Mouse (Mus musculus) lung, embryonic 14.5 days (tissue): ENCODE measurements around the gene Zbtb3. TPM values are rescaled to one million over a fixed set of nuclear protein-coding genes. Genes with fewer than 3 reads are reported as not detected.

ENCODE experiments used
- ATAC-seq: fragments of 200-750 bp; cut with Nextera tagmentation; 2 replicates; pipeline ENCODE4 v1.8.0; 2017; ENCODE audit warnings: mild to moderate bottlenecking, moderate TSS enrichment, moderate library complexity; ENCODE audit not compliant: insufficient read depth
- DNase-seq: peaks from one replicate; pipeline ENCODE4 v3.0.0-alpha.2; 2015
- H3K27ac ChIP-seq: fragments of 300-500 bp; sonication (generic); 2 replicates; pipeline ENCODE4 v1.5.1; 2014; ENCODE audit warnings: low read depth, mild to moderate bottlenecking, moderate library complexity
- H3K27me3 ChIP-seq: fragments of 300-500 bp; sonication (generic); 2 replicates; pipeline ENCODE4 v1.6.1; 2014; ENCODE audit warnings: low read length, control low read depth; ENCODE audit not compliant: insufficient read depth
- H3K36me3 ChIP-seq: fragments of 300-500 bp; sonication (generic); 2 replicates; pipeline ENCODE4 v1.6.1; 2014; ENCODE audit warnings: control low read depth; ENCODE audit not compliant: insufficient read depth
- H3K4me1 ChIP-seq: fragments of 300-500 bp; sonication (generic); 2 replicates; pipeline ENCODE4 v1.6.1; 2014; ENCODE audit warnings: antibody characterized with exemption, control low read depth; ENCODE audit not compliant: insufficient read depth
- H3K4me2 ChIP-seq: fragments of 300-500 bp; sonication (generic); 2 replicates; pipeline ENCODE4 v1.6.1; 2014; ENCODE audit warnings: mild to moderate bottlenecking
- H3K4me3 ChIP-seq: fragments of 300-500 bp; sonication (generic); 2 replicates; pipeline ENCODE4 v1.5.1; 2014; ENCODE audit warnings: low read depth, low read length
- H3K9ac ChIP-seq: fragments of 300-500 bp; sonication (generic); 2 replicates; pipeline ENCODE4 v1.6.1; 2014
- H3K9me3 ChIP-seq: fragments of 300-500 bp; sonication (generic); 2 replicates; pipeline ENCODE4 v1.6.1; 2016; ENCODE audit warnings: low read depth, low read length, control low read depth
- CTCF ChIP-seq: IDR thresholded peaks from 2 replicates; pipeline ENCODE4 v1.5.1; 2016; ENCODE audit warnings: antibody characterized with exemption, low read depth
- WGBS: fragments of 180-500 bp; shearing (Covaris S2); extraction: QIAGEN DNeasy Blood & Tissue Kit; methylation state at CpG from one replicate; pipeline ENCODE4 v1.1.7; 2014; 5-methylcytosine and 5-hydroxymethylcytosine counted together
- polyA plus RNA-seq: library from polyadenylated mRNA; unstranded; fragments of >200 nt; fragmentation: Nextera tagmentation; extraction: Ambion mirVana; gene quantifications from 2 replicates; pipeline ENCODE4 v1.2.1, GENCODE M21; 2014

Gene Zbtb3
- polyA plus RNA-seq, 1 experiment from 2014 or later = 6.6 TPM

- ATAC-seq = no peak
- Histone ChIP-seq H3K4me3 (no peak overlapping the region), H3K4me2 (no peak overlapping the region), H3K27ac (no peak overlapping the region), H3K27me3 (no peaks in the 10 kb centered on the region), H3K9ac (no peak overlapping the region), H3K4me1 (0 out of 2 replicates have a peak, but pooled peaks cover 7% of the 10 kb centered on the region), H3K9me3 (no peaks in the 10 kb centered on the region), H3K36me3 (peaks cover 12% of the 10 kb centered on the region; the same call in 1 of the 2 replicates)
- WGBS = 37% methylated on average over 7 of the region's 7 CpGs
- peak; percentile 23; the same call in 1 of the 2 replicates for TF ChIP-seq CTCF
- no peak for DNase-seq
Observed at GRCm38 (mm10) chr19:8851639-8852038, 49.3 kb downstream of the Zbtb3 start.

DNA sequence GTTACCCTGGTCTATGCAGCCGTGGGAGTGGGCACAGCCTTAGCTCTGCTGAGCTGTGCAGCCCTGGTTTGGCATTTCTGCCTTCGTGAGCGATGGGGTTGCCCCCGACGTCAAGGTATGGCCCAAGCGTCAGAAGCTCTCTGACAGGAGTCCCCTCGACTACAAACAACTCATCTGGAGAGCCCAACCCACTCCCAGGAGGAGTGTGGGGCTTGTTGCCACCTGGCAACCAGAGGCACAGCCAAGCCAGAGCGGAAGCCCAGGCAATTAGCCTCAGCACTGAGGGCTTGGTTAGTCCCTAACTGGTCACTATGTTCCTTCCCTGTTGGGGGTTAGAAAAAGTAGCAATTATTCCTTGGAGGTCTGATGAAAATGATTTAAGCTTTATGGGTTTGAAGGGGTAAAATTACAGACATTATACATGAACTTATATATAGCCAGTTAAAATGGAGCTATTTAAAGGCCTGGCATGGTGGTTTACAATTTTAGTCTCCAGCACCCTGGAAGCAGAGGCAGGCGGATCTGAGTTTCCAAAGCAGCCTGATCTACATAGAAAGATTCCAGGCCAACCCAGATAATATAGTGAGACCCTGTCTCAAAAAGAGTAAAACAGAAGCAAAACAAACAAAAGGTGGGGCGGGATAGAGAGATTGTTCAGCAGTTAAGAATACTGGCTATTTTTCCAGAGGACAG is 50.0 kb downstream of the Zbtb3 start:
- H3K4me1 ChIP-seq = 0 out of 2 replicates have a peak, but pooled peaks cover 7% of the 10 kb centered on the region
- DNase-seq (no peak), ATAC-seq (no peak)
- H3K27ac ChIP-seq = no peak overlapping the region
- peaks cover 5% of the 10 kb centered on the region; the same call in 1 of the 2 replicates for H3K36me3 ChIP-seq
- H3K9ac ChIP-seq = no peak overlapping the region
- no peaks in the 10 kb centered on the region for H3K9me3 ChIP-seq
- H3K27me3 ChIP-seq = no peaks in the 10 kb centered on the region
- 47% methylated on average over 10 of the region's 10 CpGs for WGBS
- no peak overlapping the region for H3K4me3 ChIP-seq
- no peak overlapping the region for H3K4me2 ChIP-seq
- TF ChIP-seq CTCF = no peak

GRCm38 (mm10) chr19:8853117-8853516 is 50.8 kb downstream of the Zbtb3 start:
- Histone ChIP-seq H3K4me2 (no peak overlapping the region), H3K4me1 (0 out of 2 replicates have a peak, but pooled peaks cover 7% of the 10 kb centered on the region), H3K27me3 (no peaks in the 10 kb centered on the region), H3K36me3 (no peaks in the 10 kb centered on the region), H3K9ac (no peak overlapping the region), H3K9me3 (no peaks in the 10 kb centered on the region), H3K27ac (no peak overlapping the region), H3K4me3 (no peak overlapping the region)
- no peak for ATAC-seq
- TF ChIP-seq CTCF = no peak
- 80% methylated on average over 3 of the region's 3 CpGs for WGBS
- DNase-seq = no peak

Other genes with a start within 250 kb of the Zbtb3 start
- gene Slc22a8, start 211.3 kb upstream of the Zbtb3 start, polyA plus RNA-seq = not detected in 2 replicates
- gene Slc22a6, start 184.5 kb upstream of the Zbtb3 start, polyA plus RNA-seq = not detected in 2 replicates
- 0.05 and 0.08 TPM in 2 replicates for gene Chrm1, start 138.8 kb upstream of the Zbtb3 start, polyA plus RNA-seq
- gene Slc3a2, start 79.2 kb upstream of the Zbtb3 start, polyA plus RNA-seq = 85.0 and 89.1 TPM in 2 replicates
- 83.4 and 88.0 TPM in 2 replicates for gene Wdr74, start 66.7 kb upstream of the Zbtb3 start, polyA plus RNA-seq
- 1.2 and 2.3 TPM in 2 replicates for gene 1700092M07Rik, start 61.8 kb upstream of the Zbtb3 start, polyA plus RNA-seq
- gene Stx5a, start 61.1 kb upstream of the Zbtb3 start, polyA plus RNA-seq = 122 and 126 TPM in 2 replicates
- 195 and 197 TPM in 2 replicates for gene Nxf1, start 45.5 kb upstream of the Zbtb3 start, polyA plus RNA-seq
- gene Tmem223, start 31.6 kb upstream of the Zbtb3 start, polyA plus RNA-seq = 166 and 207 TPM in 2 replicates
- gene Tmem179b, start 28.1 kb upstream of the Zbtb3 start, polyA plus RNA-seq = 67.7 and 72.3 TPM in 2 replicates
- gene Taf6l, start 16.1 kb upstream of the Zbtb3 start, polyA plus RNA-seq = 21.5 and 24.7 TPM in 2 replicates
- gene Polr2g, start 4.0 kb upstream of the Zbtb3 start, polyA plus RNA-seq = 162 and 163 TPM in 2 replicates
- 53.7 and 55.7 TPM in 2 replicates for gene Ttc9c, start 16.8 kb downstream of the Zbtb3 start, polyA plus RNA-seq
- gene Hnrnpul2, start 17.5 kb downstream of the Zbtb3 start, polyA plus RNA-seq = 7.9 and 8.3 TPM in 2 replicates
- not detected in 2 replicates for gene AC129217.1, start 27.2 kb downstream of the Zbtb3 start, polyA plus RNA-seq
- 38.4 and 42.5 TPM in 2 replicates for gene Bscl2, start 34.9 kb downstream of the Zbtb3 start, polyA plus RNA-seq
- gene Gng3, start 36.6 kb downstream of the Zbtb3 start, polyA plus RNA-seq = 1.2 and 2.1 TPM in 2 replicates
- gene Lrrn4cl, start 48.2 kb downstream of the Zbtb3 start, polyA plus RNA-seq = 0.83 and 0.96 TPM in 2 replicates
- gene Ubxn1, start 68.9 kb downstream of the Zbtb3 start, polyA plus RNA-seq = 149 and 152 TPM in 2 replicates
- gene Uqcc3, start 78.4 kb downstream of the Zbtb3 start, polyA plus RNA-seq = 51.9 and 53.9 TPM in 2 replicates
- gene Lbhd1, start 81.2 kb downstream of the Zbtb3 start, polyA plus RNA-seq = 72.1 and 78.8 TPM in 2 replicates
- gene Gm49403, start 81.4 kb downstream of the Zbtb3 start, polyA plus RNA-seq = not detected in 2 replicates
- gene 1810009A15Rik, start 86.3 kb downstream of the Zbtb3 start, polyA plus RNA-seq = 92.0 and 93.3 TPM in 2 replicates
- 0.37 TPM in 1 of 2 replicates, not detected in the other for gene Gm49416, start 86.4 kb downstream of the Zbtb3 start, polyA plus RNA-seq
- 43.1 and 46.5 TPM in 2 replicates for gene Ints5, start 90.5 kb downstream of the Zbtb3 start, polyA plus RNA-seq
- gene Ganab, start 95.5 kb downstream of the Zbtb3 start, polyA plus RNA-seq = 112 and 121 TPM in 2 replicates
- 34.5 and 37.8 TPM in 2 replicates for gene B3gat3, start 117.8 kb downstream of the Zbtb3 start, polyA plus RNA-seq
- gene Rom1, start 126.8 kb downstream of the Zbtb3 start, polyA plus RNA-seq = 0.73 and 1.3 TPM in 2 replicates
- gene Eml3, start 127.0 kb downstream of the Zbtb3 start, polyA plus RNA-seq = 19.0 and 19.5 TPM in 2 replicates
- 44.0 and 52.1 TPM in 2 replicates for gene Mta2, start 139.3 kb downstream of the Zbtb3 start, polyA plus RNA-seq
- gene Tut1, start 151.3 kb downstream of the Zbtb3 start, polyA plus RNA-seq = 27.4 and 28.4 TPM in 2 replicates
- gene Eef1g, start 164.5 kb downstream of the Zbtb3 start, polyA plus RNA-seq = 480 and 516 TPM in 2 replicates
- gene Ahnak, start 186.7 kb downstream of the Zbtb3 start, polyA plus RNA-seq = 14.9 and 15.8 TPM in 2 replicates